Mouse (Mus musculus) brain, embryonic 14.5 days (tissue): ENCODE measurements around the gene Krt78. TPM values are rescaled to one million over a fixed set of nuclear protein-coding genes. Genes with fewer than 3 reads are reported as not detected.

Source experiments
- DNase-seq: peaks from one replicate; pipeline ENCODE4 v3.0.0-alpha.2; 2011; ENCODE audit warnings: low read depth
- CTCF ChIP-seq: fragments of 200-500 bp; IDR thresholded peaks from 2 replicates; pipeline ENCODE4 v1.5.1; 2012; ENCODE audit warnings: inconsistent platforms, mild to moderate bottlenecking, moderate library complexity, borderline replicate concordance; ENCODE audit not compliant: insufficient read depth, insufficient read length; ENCODE audit errors: extremely low read depth
- POLR2A ChIP-seq: fragments of 200-500 bp; IDR thresholded peaks from 2 replicates; pipeline ENCODE4 v1.6.1; 2012; ENCODE audit warnings: mild to moderate bottlenecking, inconsistent platforms, borderline replicate concordance; ENCODE audit not compliant: poor library complexity, insufficient read depth, insufficient read length, severe bottlenecking; ENCODE audit errors: extremely low read depth
- polyA plus RNA-seq: library from polyadenylated mRNA; depleted of rRNA; stranded (reverse); fragments of >200 nt; gene quantifications from 2 replicates; pipeline ENCODE4 v1.2.3, GENCODE M21; 2012

Krt78 gene
- polyA plus RNA-seq, 1 experiment = 0.03 TPM

GRCm38 (mm10) chr15:101958891-101959290, 4.8 kb upstream of the Krt78 start:
- no peak for TF ChIP-seq POLR2A
- no peak for TF ChIP-seq CTCF
- peak; percentile 29 for DNase-seq

- DNase-seq = no peak
- no peak for TF ChIP-seq CTCF
- no peak for TF ChIP-seq POLR2A
Observed at GRCm38 (mm10) chr15:101952733-101953474, 1.2 kb downstream of the Krt78 start.

- DNase-seq = peak; percentile 36
- TF ChIP-seq POLR2A = no peak
- no peak for TF ChIP-seq CTCF
Observed at GRCm38 (mm10) chr15:101945430-101945829, 8.7 kb downstream of the Krt78 start.

GRCm38 (mm10) chr15:101941948-101942347, 12.1 kb downstream of the Krt78 start:
- TF ChIP-seq POLR2A (no peak), CTCF (no peak)
- DNase-seq = no peak

- TF ChIP-seq CTCF (no peak), POLR2A (no peak)
Observed at GRCm38 (mm10) chr15:101940274-101940829, 13.7 kb downstream of the Krt78 start, which contains the start of gene Krt79. Krt79 (minus strand) TSS chr15:101940324.

GRCm38 (mm10) chr15:101938600-101939308, 15.3 kb downstream of the Krt78 start:
- no peak for DNase-seq
- TF ChIP-seq CTCF = no peak
- TF ChIP-seq POLR2A = no peak

More at GRCm38 (mm10) chr15:101940274-101940829, 13.7 kb downstream of the Krt78 start, which contains the start of gene Krt79:
- DNase-seq = no peak

- no peak for DNase-seq
- TF ChIP-seq CTCF (no peak), POLR2A (no peak)
Observed at GRCm38 (mm10) chr15:101933024-101933423, 21.1 kb downstream of the Krt78 start.

GRCm38 (mm10) chr15:101929666-101930065, 24.4 kb downstream of the Krt78 start:
- DNase-seq = peak; percentile 14
- TF ChIP-seq POLR2A (no peak), CTCF (no peak)

- no peak for DNase-seq
- TF ChIP-seq POLR2A = no peak
- no peak for TF ChIP-seq CTCF
Observed at GRCm38 (mm10) chr15:101929087-101929486, 25.0 kb downstream of the Krt78 start.

- no peak for TF ChIP-seq CTCF
- no peak for TF ChIP-seq POLR2A
- no peak for DNase-seq
Observed at GRCm38 (mm10) chr15:101927340-101928080, 26.6 kb downstream of the Krt78 start.

- no peak for TF ChIP-seq CTCF
- TF ChIP-seq POLR2A = no peak
- no peak for DNase-seq
Observed at GRCm38 (mm10) chr15:101925041-101925440, 29.0 kb downstream of the Krt78 start.
